Mouse (Mus musculus): ENCODE results near the gene Ahdc1. TPM values are rescaled to one million over a fixed set of nuclear protein-coding genes. Genes with fewer than 3 reads are reported as not detected.

Gene Ahdc1
- polyA plus RNA-seq, 1 experiment, result 58.2 TPM

DNA sequence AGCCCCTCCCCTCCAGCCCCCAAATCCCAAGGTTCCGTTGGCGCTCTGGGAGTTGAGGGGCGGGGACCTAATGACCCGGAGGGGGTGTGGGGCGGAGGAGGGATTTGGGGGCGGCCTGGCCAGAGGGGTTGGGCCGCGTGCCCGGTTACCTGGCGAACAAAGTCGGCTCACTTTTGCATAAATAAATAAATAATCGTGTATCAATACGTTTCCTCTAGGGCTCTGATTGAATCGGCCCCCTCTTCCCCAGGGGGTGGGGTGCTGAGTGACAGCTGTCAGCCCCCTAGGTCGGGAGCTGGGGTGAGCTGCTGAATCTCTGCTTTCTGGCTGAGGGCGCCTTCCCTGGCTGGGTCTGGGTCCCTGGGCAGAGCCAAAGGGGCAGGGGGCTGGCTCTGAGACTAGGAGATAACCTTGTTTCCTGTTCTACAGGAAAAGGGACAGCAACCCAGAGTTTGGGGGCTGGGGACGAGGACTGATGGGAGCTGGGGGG is 1.8 kb downstream of the Ahdc1 start:
- peaks cover 41% of the 10 kb centered on the region for H3K79me2 ChIP-seq (ENCODE audit: control insufficient read depth, insufficient read depth)
- TF ChIP-seq MYOD1 (IDR thresholded peaks at IDR 0.05; ENCODE audit: control insufficient read depth in 1 of 3, insufficient read length in 2 of 3, low read depth in 2 of 3) (no peak), TCF3 (IDR thresholded peaks at IDR 0.05; ENCODE audit: insufficient read length, low read depth) (no peak), USF1 (IDR thresholded peaks at IDR 0.05; ENCODE audit: low read depth) (no peak)
- no peaks in the 10 kb centered on the region for H3K27me3 ChIP-seq (ENCODE audit: control insufficient read depth, insufficient read depth, insufficient read length)
- peak overlapping the region; percentile 92 for H3K4me3 ChIP-seq
- peak overlapping the region; percentile 93 for H3ac ChIP-seq (ENCODE audit: control insufficient read depth, insufficient read length)
- H3K4me2 ChIP-seq (ENCODE audit: low read depth), result peak overlapping the region; percentile 62
- H3K36me3 ChIP-seq (ENCODE audit: control insufficient read depth, insufficient read depth), result no peaks in the 10 kb centered on the region

- Histone ChIP-seq H3K4me2 (ENCODE audit: low read depth) (peak overlapping the region; percentile 78), H3K79me2 (ENCODE audit: control insufficient read depth, insufficient read depth) (peaks cover 47% of the 10 kb centered on the region), H3ac (ENCODE audit: control insufficient read depth, insufficient read length) (peak overlapping the region; percentile 93), H3K27me3 (ENCODE audit: control insufficient read depth, insufficient read depth, insufficient read length) (no peaks in the 10 kb centered on the region), H3K4me3 (peak overlapping the region; percentile 92), H3K36me3 (ENCODE audit: control insufficient read depth, insufficient read depth) (peaks cover 2% of the 10 kb centered on the region)
- TF ChIP-seq TCF3 (IDR thresholded peaks at IDR 0.05; ENCODE audit: insufficient read length, low read depth), result peak; percentile 94
- TF ChIP-seq REST (IDR thresholded peaks at IDR 0.05; ENCODE audit: insufficient read depth, insufficient read length), result no peak
- peak; percentile 92 for TF ChIP-seq POLR2A (IDR thresholded peaks at IDR 0.05; ENCODE audit: insufficient read length, low read depth)
- TF ChIP-seq MYOG (IDR thresholded peaks at IDR 0.05; ENCODE audit: control insufficient read depth in 1 of 3, insufficient read depth in 1 of 3, insufficient read length in 2 of 3, low read depth in 2 of 3), result peak; percentile 5 to 88 (median 75)
- peak; percentile 39 for TF ChIP-seq SRF (IDR thresholded peaks at IDR 0.05; ENCODE audit: control insufficient read depth, insufficient read length, low read depth)
- no peak for TF ChIP-seq MAX (IDR thresholded peaks at IDR 0.05; ENCODE audit: low read depth)
- TF ChIP-seq E2F4 (IDR thresholded peaks at IDR 0.05; ENCODE audit: insufficient read depth), result no peak
- peak; percentile 45 to 100 (median 97) for TF ChIP-seq MYOD1 (IDR thresholded peaks at IDR 0.05; ENCODE audit: control insufficient read depth in 1 of 3, insufficient read length in 2 of 3, low read depth in 2 of 3)
- no peak for TF ChIP-seq CEBPB (IDR thresholded peaks at IDR 0.05; ENCODE audit: insufficient read depth, poor library complexity, severe bottlenecking)
- no peak for TF ChIP-seq USF1 (IDR thresholded peaks at IDR 0.05; ENCODE audit: low read depth)
- TF ChIP-seq POLR2AphosphoS2 (IDR thresholded peaks at IDR 0.05; ENCODE audit: insufficient read length, low read depth), result peak; percentile 84
- peak; percentile 73 for TF ChIP-seq TCF12 (IDR thresholded peaks at IDR 0.05; ENCODE audit: insufficient read depth, poor library complexity, severe bottlenecking)
Observed at GRCm38 (mm10) chr4:133013266-133013891, 2.3 kb downstream of the Ahdc1 start.

DNA sequence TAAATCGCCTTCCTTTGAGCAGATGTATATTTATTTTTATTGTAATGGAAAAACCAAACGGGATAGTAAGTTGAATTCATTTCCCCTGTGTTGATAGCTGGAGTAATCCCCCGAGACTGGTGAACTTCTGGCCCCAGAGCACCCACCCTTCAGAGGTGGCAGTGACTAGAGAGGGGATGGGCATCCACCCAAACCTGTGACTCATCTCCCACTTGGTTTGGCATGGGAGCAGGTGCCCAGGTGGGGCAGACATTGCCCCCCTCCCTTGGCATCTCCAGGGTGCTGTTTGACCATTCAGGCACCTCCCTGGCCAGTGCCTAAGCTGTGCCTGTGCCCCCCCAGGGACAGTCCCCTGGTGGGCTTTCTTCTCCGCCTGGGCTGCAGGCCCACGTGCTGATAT is 3.0 kb downstream of the Ahdc1 start:
- TF ChIP-seq POLR2AphosphoS2 (IDR thresholded peaks at IDR 0.05; ENCODE audit: insufficient read length, low read depth) (no peak), REST (IDR thresholded peaks at IDR 0.05; ENCODE audit: insufficient read depth, insufficient read length) (no peak), MAX (IDR thresholded peaks at IDR 0.05; ENCODE audit: low read depth) (no peak), USF1 (IDR thresholded peaks at IDR 0.05; ENCODE audit: low read depth) (no peak), SRF (IDR thresholded peaks at IDR 0.05; ENCODE audit: control insufficient read depth, insufficient read length, low read depth) (no peak), E2F4 (IDR thresholded peaks at IDR 0.05; ENCODE audit: insufficient read depth) (no peak), MYOG (IDR thresholded peaks at IDR 0.05; ENCODE audit: control insufficient read depth in 1 of 3, insufficient read depth in 1 of 3, insufficient read length in 2 of 3, low read depth in 2 of 3) (peak in 1 of 3 experiments; percentile 79), TCF3 (IDR thresholded peaks at IDR 0.05; ENCODE audit: insufficient read length, low read depth) (no peak), CEBPB (IDR thresholded peaks at IDR 0.05; ENCODE audit: insufficient read depth, poor library complexity, severe bottlenecking) (no peak), POLR2A (IDR thresholded peaks at IDR 0.05; ENCODE audit: insufficient read length, low read depth) (no peak), TCF12 (IDR thresholded peaks at IDR 0.05; ENCODE audit: insufficient read depth, poor library complexity, severe bottlenecking) (no peak), MYOD1 (IDR thresholded peaks at IDR 0.05; ENCODE audit: control insufficient read depth in 1 of 3, insufficient read length in 2 of 3, low read depth in 2 of 3) (peak in 2 of 3 experiments; percentile 29 to 91)
- H3K79me2 ChIP-seq (ENCODE audit: control insufficient read depth, insufficient read depth), result peaks cover 54% of the 10 kb centered on the region
- H3K4me2 ChIP-seq (ENCODE audit: low read depth), result peak overlapping the region; percentile 78
- peak overlapping the region; percentile 93 for H3ac ChIP-seq (ENCODE audit: control insufficient read depth, insufficient read length)
- H3K27me3 ChIP-seq (ENCODE audit: control insufficient read depth, insufficient read depth, insufficient read length), result no peaks in the 10 kb centered on the region
- H3K36me3 ChIP-seq (ENCODE audit: control insufficient read depth, insufficient read depth), result peaks cover 5% of the 10 kb centered on the region
- H3K4me3 ChIP-seq, result peak overlapping the region; percentile 92

- H3K4me3 ChIP-seq, result peak overlapping the region; percentile 92
- H3K27me3 ChIP-seq (ENCODE audit: control insufficient read depth, insufficient read depth, insufficient read length), result no peaks in the 10 kb centered on the region
- H3K36me3 ChIP-seq (ENCODE audit: control insufficient read depth, insufficient read depth), result peaks cover 5% of the 10 kb centered on the region
- H3K79me2 ChIP-seq (ENCODE audit: control insufficient read depth, insufficient read depth), result peaks cover 64% of the 10 kb centered on the region
- H3ac ChIP-seq (ENCODE audit: control insufficient read depth, insufficient read length), result no peak overlapping the region
- peak overlapping the region; percentile 78 for H3K4me2 ChIP-seq (ENCODE audit: low read depth)
- peak in 1 of 3 experiments; percentile 37 for TF ChIP-seq MYOG (IDR thresholded peaks at IDR 0.05; ENCODE audit: control insufficient read depth in 1 of 3, insufficient read depth in 1 of 3, insufficient read length in 2 of 3, low read depth in 2 of 3)
- no peak for TF ChIP-seq TCF12 (IDR thresholded peaks at IDR 0.05; ENCODE audit: insufficient read depth, poor library complexity, severe bottlenecking)
- peak; percentile 37 for TF ChIP-seq POLR2A (IDR thresholded peaks at IDR 0.05; ENCODE audit: insufficient read length, low read depth)
- TF ChIP-seq MYOD1 (IDR thresholded peaks at IDR 0.05; ENCODE audit: control insufficient read depth in 1 of 3, insufficient read length in 2 of 3, low read depth in 2 of 3), result peak in 1 of 3 experiments; percentile 42
- TF ChIP-seq USF1 (IDR thresholded peaks at IDR 0.05; ENCODE audit: low read depth), result no peak
- TF ChIP-seq MAX (IDR thresholded peaks at IDR 0.05; ENCODE audit: low read depth), result no peak
Observed at GRCm38 (mm10) chr4:133014896-133015709, 4.0 kb downstream of the Ahdc1 start.

All from myocyte (in vitro differentiated cells).